Mouse (Mus musculus): ENCODE measurements around the gene Cdkn2a. TPM values are rescaled to one million over a fixed set of nuclear protein-coding genes. Genes with fewer than 3 reads are reported as not detected.

Cdkn2a gene
- polyA plus RNA-seq, 1 experiment = 3.0 TPM

- Histone ChIP-seq H3K4me1 (ENCODE audit: control insufficient read depth, insufficient read depth, low read length) (no peaks in the 10 kb centered on the region; the same call in 1 of the 2 replicates), H3K27ac (ENCODE audit: control insufficient read depth, insufficient read depth, low read depth, low read length, poor library complexity) (no peak overlapping the region), H3K4me3 (replicated peaks; ENCODE audit: control insufficient read depth, low read depth, low read length) (no peak overlapping the region)
- TF ChIP-seq POLR2A (IDR thresholded peaks at IDR 0.05; ENCODE audit: borderline replicate concordance, control insufficient read depth, low read depth, low read length) (no peak), CTCF (IDR thresholded peaks at IDR 0.05; ENCODE audit: control insufficient read depth, insufficient read depth, low read length) (no peak)
- 5% methylated on average over 24 of the region's 24 CpGs for WGBS
Measured at GRCm38 (mm10) chr4:89274829-89275548, 19.5 kb downstream of the Cdkn2a start.

DNA sequence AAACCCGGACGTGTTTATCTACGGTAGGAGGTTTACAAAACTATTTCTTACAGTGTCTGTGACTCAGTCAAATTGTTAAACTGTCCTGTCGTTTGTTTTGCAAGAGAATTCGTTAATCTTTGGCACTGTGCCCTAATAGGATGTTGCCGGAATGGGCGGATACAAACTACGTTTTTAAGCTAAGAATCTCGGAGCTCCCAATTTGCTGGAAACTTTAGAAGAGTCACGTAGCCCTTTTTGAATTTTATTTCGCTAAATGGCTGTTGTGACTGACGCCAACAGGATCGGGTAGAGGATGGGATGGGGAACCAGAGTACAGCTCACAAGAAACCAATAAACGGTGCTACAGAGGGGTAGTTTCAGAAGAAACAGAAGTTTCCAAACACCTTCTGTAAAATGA, 20.4 kb downstream of the Cdkn2a start:
- 2% methylated on average over 14 of the region's 14 CpGs for WGBS
- H3K4me3 ChIP-seq (replicated peaks; ENCODE audit: control insufficient read depth, low read depth, low read length) = no peak overlapping the region

DNA sequence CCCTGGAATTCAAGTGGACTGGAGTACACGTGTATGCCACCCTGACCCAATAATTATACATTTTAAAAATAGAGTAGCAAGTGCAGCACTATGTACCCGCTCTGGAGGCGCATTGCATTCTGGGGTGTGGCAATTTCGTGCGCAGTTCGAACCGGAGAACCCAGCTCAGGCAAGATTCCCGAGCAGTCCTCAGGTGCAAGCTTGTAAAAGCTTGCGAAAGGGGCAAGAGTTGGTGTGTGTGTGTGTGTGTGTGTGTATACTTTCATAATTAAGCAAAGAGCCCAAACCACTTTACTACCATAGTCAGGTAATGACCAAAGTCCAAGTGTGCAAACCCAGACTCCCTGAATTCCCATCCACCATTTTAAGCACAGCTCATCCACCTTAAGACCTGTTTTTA, 20.9 kb downstream of the Cdkn2a start:
- Histone ChIP-seq H3K4me1 (ENCODE audit: control insufficient read depth, insufficient read depth, low read length) (no peaks in the 10 kb centered on the region; the same call in 1 of the 2 replicates), H3K27ac (ENCODE audit: control insufficient read depth, insufficient read depth, low read depth, low read length, poor library complexity) (no peak overlapping the region), H3K4me3 (replicated peaks; ENCODE audit: control insufficient read depth, low read depth, low read length) (no peak overlapping the region)
- TF ChIP-seq CTCF (IDR thresholded peaks at IDR 0.05; ENCODE audit: control insufficient read depth, insufficient read depth, low read length) (no peak), POLR2A (IDR thresholded peaks at IDR 0.05; ENCODE audit: borderline replicate concordance, control insufficient read depth, low read depth, low read length) (no peak)
- WGBS = 3% methylated on average over 9 of the region's 9 CpGs

More for the DNA sequence above, 20.4 kb downstream of the Cdkn2a start:
- TF ChIP-seq POLR2A (IDR thresholded peaks at IDR 0.05; ENCODE audit: borderline replicate concordance, control insufficient read depth, low read depth, low read length) (no peak), CTCF (IDR thresholded peaks at IDR 0.05; ENCODE audit: control insufficient read depth, insufficient read depth, low read length) (no peak)
- H3K27ac ChIP-seq (ENCODE audit: control insufficient read depth, insufficient read depth, low read depth, low read length, poor library complexity) = no peak overlapping the region
- H3K4me1 ChIP-seq (ENCODE audit: control insufficient read depth, insufficient read depth, low read length) = no peaks in the 10 kb centered on the region; the same call in 1 of the 2 replicates

- WGBS = 4% methylated on average over 20 of the region's 20 CpGs
- no peaks in the 10 kb centered on the region; the same call in 1 of the 2 replicates for H3K4me1 ChIP-seq (ENCODE audit: control insufficient read depth, insufficient read depth, low read length)
- H3K27ac ChIP-seq (ENCODE audit: control insufficient read depth, insufficient read depth, low read depth, low read length, poor library complexity) = no peak overlapping the region
- no peak for TF ChIP-seq CTCF (IDR thresholded peaks at IDR 0.05; ENCODE audit: control insufficient read depth, insufficient read depth, low read length)
- TF ChIP-seq POLR2A (IDR thresholded peaks at IDR 0.05; ENCODE audit: borderline replicate concordance, control insufficient read depth, low read depth, low read length) = no peak
- no peak overlapping the region for H3K4me3 ChIP-seq (replicated peaks; ENCODE audit: control insufficient read depth, low read depth, low read length)
Measured at GRCm38 (mm10) chr4:89272961-89273540, 21.4 kb downstream of the Cdkn2a start.

GRCm38 (mm10) chr4:89272101-89272718, 22.2 kb downstream of the Cdkn2a start:
- no peak for TF ChIP-seq CTCF (IDR thresholded peaks at IDR 0.05; ENCODE audit: control insufficient read depth, insufficient read depth, low read length)
- no peak for TF ChIP-seq POLR2A (IDR thresholded peaks at IDR 0.05; ENCODE audit: borderline replicate concordance, control insufficient read depth, low read depth, low read length)
- no peak overlapping the region for H3K4me3 ChIP-seq (replicated peaks; ENCODE audit: control insufficient read depth, low read depth, low read length)
- WGBS = 7% methylated on average over 18 of the region's 18 CpGs

DNA sequence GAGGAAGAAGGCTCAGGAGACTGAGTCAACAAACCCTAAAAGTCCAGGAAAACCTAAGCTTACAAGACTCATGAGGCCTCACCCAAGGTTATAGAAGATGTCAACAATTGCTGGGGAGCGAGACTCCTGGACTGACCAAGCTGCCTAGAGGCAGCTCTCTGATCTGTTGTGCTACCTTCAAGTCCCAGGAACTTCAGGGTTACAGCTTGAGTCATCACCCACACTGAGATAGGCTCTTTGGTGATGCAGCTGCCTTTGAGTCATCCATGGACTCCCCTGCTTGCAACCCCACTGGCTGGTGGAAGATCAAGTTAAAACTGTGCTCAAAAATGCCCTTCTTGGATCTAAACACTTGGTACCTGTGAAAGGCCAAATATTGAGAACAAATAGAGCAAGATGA, 36.7 kb downstream of the Cdkn2a start:
- Histone ChIP-seq H3K27ac (ENCODE audit: control insufficient read depth, insufficient read depth, low read depth, low read length, poor library complexity) (no peak overlapping the region), H3K4me3 (replicated peaks; ENCODE audit: control insufficient read depth, low read depth, low read length) (no peak overlapping the region), H3K4me1 (ENCODE audit: control insufficient read depth, insufficient read depth, low read length) (no peaks in the 10 kb centered on the region)
- WGBS = 60% methylated on average over 1 of the region's 1 CpGs
- TF ChIP-seq CTCF (IDR thresholded peaks at IDR 0.05; ENCODE audit: control insufficient read depth, insufficient read depth, low read length) (no peak), POLR2A (IDR thresholded peaks at IDR 0.05; ENCODE audit: borderline replicate concordance, control insufficient read depth, low read depth, low read length) (no peak)

More at GRCm38 (mm10) chr4:89272101-89272718, 22.2 kb downstream of the Cdkn2a start:
- no peaks in the 10 kb centered on the region; the same call in 1 of the 2 replicates for H3K4me1 ChIP-seq (ENCODE audit: control insufficient read depth, insufficient read depth, low read length)
- H3K27ac ChIP-seq (ENCODE audit: control insufficient read depth, insufficient read depth, low read depth, low read length, poor library complexity) = no peak overlapping the region

- WGBS = 82% methylated on average over 8 of the region's 8 CpGs
- no peaks in the 10 kb centered on the region for H3K4me1 ChIP-seq (ENCODE audit: control insufficient read depth, insufficient read depth, low read length)
- H3K4me3 ChIP-seq (replicated peaks; ENCODE audit: control insufficient read depth, low read depth, low read length) = no peak overlapping the region
- TF ChIP-seq CTCF (IDR thresholded peaks at IDR 0.05; ENCODE audit: control insufficient read depth, insufficient read depth, low read length) (no peak), POLR2A (IDR thresholded peaks at IDR 0.05; ENCODE audit: borderline replicate concordance, control insufficient read depth, low read depth, low read length) (no peak)
- no peak overlapping the region for H3K27ac ChIP-seq (ENCODE audit: control insufficient read depth, insufficient read depth, low read depth, low read length, poor library complexity)
Measured at GRCm38 (mm10) chr4:89234446-89234845, 60.0 kb downstream of the Cdkn2a start.

Other genes starting within 250 kb of the Cdkn2a start
- 2.9 and 7.2 TPM in 2 replicates for gene Mtap, start 157.5 kb downstream of the Cdkn2a start, polyA plus RNA-seq (2011; ENCODE audit: insufficient read depth, insufficient read length, low replicate concordance, missing spikeins)
- 2.5 TPM in 1 of 2 replicates, not detected in the other for gene Cdkn2b, start 16.4 kb upstream of the Cdkn2a start, polyA plus RNA-seq (2011; ENCODE audit: insufficient read depth, insufficient read length, low replicate concordance, missing spikeins)

Measured in bone marrow, adult 2 months (tissue).